In the genomic region with DNA sequence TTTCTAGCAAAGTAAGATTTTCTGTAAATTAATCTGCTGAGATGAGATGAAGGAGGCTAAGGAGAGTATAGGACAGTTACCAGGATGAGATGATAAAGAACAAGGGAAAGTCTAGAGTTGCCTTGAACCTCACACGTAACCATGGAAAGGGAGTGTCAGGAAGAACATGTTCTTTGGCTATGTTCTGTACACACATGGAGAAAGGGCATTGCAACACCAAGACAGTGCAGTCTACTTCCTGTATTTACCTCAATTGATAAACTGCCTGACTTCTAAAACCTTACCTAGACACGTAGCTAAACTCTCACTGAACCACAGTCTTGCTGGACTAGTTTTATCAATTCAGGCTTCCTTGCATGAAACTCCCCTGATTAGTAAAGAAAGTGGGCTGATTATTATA, we compare ENCODE assay signal across 24 mouse cellular contexts.
"Had no signal": no experiment of that assay in that cellular context is flagged by ENCODE, and none has a peak within 500 bp of the region (broad histone marks: within the 10 kb centered on the region; RNA-seq: fewer than 3 reads in every experiment).

No protein-coding gene starts in this region.

- H3K9ac ChIP-seq: heart, embryonic 13.5 days; heart, embryonic 15.5 days; hindbrain, embryonic 13.5 days; hindbrain, embryonic 15.5 days; intestine, embryonic 15.5 days; limb, embryonic 12.5 days had no signal

- DNase-seq: gastrocnemius, adult 2 months; gastrocnemius, postnatal 10 days; gastrocnemius, postnatal 25 days; heart, adult 11 months; heart, adult 2 months; heart, postnatal 14 days; heart, postnatal 36 days; kidney, adult 18-20 months; kidney, adult 8-10 months; kidney, postnatal 10 days; kidney, postnatal 25 days; kidney, postnatal 4 days had no signal

- H3K27me3 ChIP-seq: heart, embryonic 13.5 days; heart, embryonic 15.5 days; hindbrain, embryonic 13.5 days; hindbrain, embryonic 15.5 days; intestine, embryonic 15.5 days; limb, embryonic 12.5 days had no signal

- H3K36me3 ChIP-seq: heart, embryonic 13.5 days; heart, embryonic 15.5 days; hindbrain, embryonic 13.5 days; hindbrain, embryonic 15.5 days; intestine, embryonic 15.5 days; limb, embryonic 10.5 days; limb, embryonic 12.5 days had no signal

- H3K27ac ChIP-seq: gastrocnemius, adult 2 months; heart, embryonic 13.5 days; heart, embryonic 15.5 days; hindbrain, embryonic 13.5 days; hindbrain, embryonic 15.5 days; intestine, embryonic 15.5 days; layer of hippocampus, adult 2 months; left cerebral cortex, adult 2 months; limb, embryonic 10.5 days; limb, embryonic 12.5 days had no signal

- H3K4me2 ChIP-seq: heart, embryonic 11.5 days; heart, embryonic 13.5 days; heart, embryonic 15.5 days; hindbrain, embryonic 13.5 days; hindbrain, embryonic 15.5 days; intestine, embryonic 15.5 days; limb, embryonic 12.5 days had no signal

- H3K9me3 ChIP-seq: heart, embryonic 13.5 days; heart, embryonic 15.5 days; hindbrain, embryonic 13.5 days; hindbrain, embryonic 15.5 days; intestine, embryonic 15.5 days; limb, embryonic 10.5 days; limb, embryonic 12.5 days had no signal

- H3K4me1 ChIP-seq: heart, embryonic 13.5 days; heart, embryonic 15.5 days; hindbrain, embryonic 13.5 days; hindbrain, embryonic 15.5 days; intestine, embryonic 15.5 days; limb, embryonic 10.5 days; limb, embryonic 12.5 days had no signal

- ATAC-seq: inflammation-experienced regulatory T-cells, adult 6 months; intestine, embryonic 15.5 days; intestine, postnatal 0 days had no signal

- H3K4me3 ChIP-seq: gastrocnemius, adult 2 months; heart, adult 2 months; heart, embryonic 13.5 days; heart, embryonic 15.5 days; hindbrain, embryonic 13.5 days; hindbrain, embryonic 15.5 days; intestine, embryonic 15.5 days; layer of hippocampus, adult 2 months; left cerebral cortex, adult 2 months; limb, embryonic 10.5 days; limb, embryonic 12.5 days had no signal
